Mouse (Mus musculus) embryonic facial prominence, embryonic 12.5 days (tissue): ENCODE results near the gene Gpx2. TPM values are rescaled to one million over a fixed set of nuclear protein-coding genes. Genes with fewer than 3 reads are reported as not detected.

ENCODE experiments used
- ATAC-seq: fragments of 200-750 bp; cut with Nextera tagmentation; 2 replicates; pipeline ENCODE4 v1.8.0; 2017; ENCODE audit not compliant: insufficient number of reproducible peaks, insufficient read depth, low FRiP score, low TSS enrichment
- H3K27ac ChIP-seq: fragments of 300-500 bp; sonication (generic); 2 replicates; pipeline ENCODE4 v1.5.1; 2016; ENCODE audit warnings: mild to moderate bottlenecking
- H3K27me3 ChIP-seq: fragments of 300-500 bp; sonication (generic); 2 replicates; pipeline ENCODE4 v1.6.1; 2016; ENCODE audit warnings: mild to moderate bottlenecking, moderate library complexity
- H3K36me3 ChIP-seq: fragments of 300-500 bp; sonication (generic); 2 replicates; pipeline ENCODE4 v1.6.1; 2016; ENCODE audit warnings: mild to moderate bottlenecking
- H3K4me1 ChIP-seq: fragments of 300-500 bp; sonication (generic); 2 replicates; pipeline ENCODE4 v1.6.1; 2016
- H3K4me2 ChIP-seq: fragments of 300-500 bp; sonication (generic); replicated peaks from 2 replicates; pipeline ENCODE4 v1.6.1; 2016; ENCODE audit warnings: mild to moderate bottlenecking, moderate library complexity
- H3K4me3 ChIP-seq: fragments of 300-500 bp; sonication (generic); 2 replicates; pipeline ENCODE4 v1.5.1; 2016; ENCODE audit warnings: mild to moderate bottlenecking
- H3K9ac ChIP-seq: fragments of 300-500 bp; sonication (generic); 2 replicates; pipeline ENCODE4 v1.6.1; 2016; ENCODE audit warnings: mild to moderate bottlenecking, moderate library complexity
- H3K9me3 ChIP-seq: fragments of 300-500 bp; sonication (generic); 2 replicates; pipeline ENCODE4 v1.6.1; 2016; ENCODE audit warnings: mild to moderate bottlenecking, moderate library complexity
- WGBS: fragments of 180-500 bp; shearing (Covaris S2); methylation state at CpG from one replicate; pipeline ENCODE4 v1.1.7; 2016; 5-methylcytosine and 5-hydroxymethylcytosine counted together
- polyA plus RNA-seq: library from polyadenylated mRNA; unstranded; fragments of >200 nt; fragmentation: Nextera tagmentation; extraction: Ambion mirVana; gene quantifications from 2 replicates; pipeline ENCODE4 v1.2.1, GENCODE M21; 2016

Gene Gpx2
- polyA plus RNA-seq, 1 experiment from 2014 or later, result 2.0 TPM

GRCm38 (mm10) chr12:76819816-76820215, 24.5 kb upstream of the Gpx2 start:
- H3K27me3 ChIP-seq, result peaks cover 34% of the 10 kb centered on the region
- no peak overlapping the region for H3K9ac ChIP-seq
- ATAC-seq, result no peak

GRCm38 (mm10) chr12:76818908-76819307, 23.6 kb upstream of the Gpx2 start:
- no peak overlapping the region for H3K4me2 ChIP-seq
- H3K9me3 ChIP-seq, result no peaks in the 10 kb centered on the region
- no peak overlapping the region for H3K4me3 ChIP-seq
- peaks cover 29% of the 10 kb centered on the region for H3K4me1 ChIP-seq
- H3K27me3 ChIP-seq, result peaks cover 34% of the 10 kb centered on the region
- no peaks in the 10 kb centered on the region for H3K36me3 ChIP-seq
- no peak for ATAC-seq
- WGBS, result 84% methylated on average over 9 of the region's 9 CpGs
- H3K9ac ChIP-seq, result no peak overlapping the region
- H3K27ac ChIP-seq, result 0 out of 2 replicates have a peak overlapping the region, but pooled peaks have one; percentile 2

More at GRCm38 (mm10) chr12:76819816-76820215, 24.5 kb upstream of the Gpx2 start:
- 70% methylated on average over 6 of the region's 6 CpGs for WGBS
- Histone ChIP-seq H3K4me1 (peaks cover 29% of the 10 kb centered on the region), H3K9me3 (no peaks in the 10 kb centered on the region), H3K27ac (no peak overlapping the region), H3K36me3 (no peaks in the 10 kb centered on the region), H3K4me3 (no peak overlapping the region), H3K4me2 (no peak overlapping the region)

GRCm38 (mm10) chr12:76818120-76818519, 22.8 kb upstream of the Gpx2 start:
- Histone ChIP-seq H3K27me3 (peaks cover 31% of the 10 kb centered on the region), H3K27ac (peak overlapping the region; percentile 65), H3K9ac (0 out of 2 replicates have a peak overlapping the region, but pooled peaks have one; percentile 12), H3K4me1 (peaks cover 29% of the 10 kb centered on the region), H3K4me3 (no peak overlapping the region), H3K9me3 (no peaks in the 10 kb centered on the region), H3K36me3 (no peaks in the 10 kb centered on the region), H3K4me2 (no peak overlapping the region)
- ATAC-seq, result peak; percentile 64; the same call in 1 of the 2 replicates
- WGBS, result 46% methylated on average over 4 of the region's 4 CpGs

- H3K36me3 ChIP-seq, result no peaks in the 10 kb centered on the region
- H3K27ac ChIP-seq, result peak overlapping the region; percentile 65; the same call in 1 of the 2 replicates
- 48% methylated on average over 4 of the region's 4 CpGs for WGBS
- no peak overlapping the region for H3K4me3 ChIP-seq
- no peak overlapping the region for H3K9ac ChIP-seq
- H3K4me2 ChIP-seq, result no peak overlapping the region
- no peaks in the 10 kb centered on the region for H3K9me3 ChIP-seq
- H3K27me3 ChIP-seq, result peaks cover 27% of the 10 kb centered on the region
- H3K4me1 ChIP-seq, result peaks cover 29% of the 10 kb centered on the region
- no peak for ATAC-seq
These were observed 21.8 kb upstream of the Gpx2 start for GRCm38 (mm10) chr12:76817176-76817575.

- H3K4me2 ChIP-seq, result no peak overlapping the region
These were observed 21.4 kb upstream of the Gpx2 start for GRCm38 (mm10) chr12:76816720-76817119.

GRCm38 (mm10) chr12:76814120-76814519, 18.8 kb upstream of the Gpx2 start:
- Histone ChIP-seq H3K27ac (no peak overlapping the region), H3K4me2 (no peak overlapping the region), H3K9ac (no peak overlapping the region), H3K27me3 (peaks cover 4% of the 10 kb centered on the region), H3K36me3 (no peaks in the 10 kb centered on the region), H3K4me3 (no peak overlapping the region), H3K9me3 (no peaks in the 10 kb centered on the region), H3K4me1 (peaks cover 11% of the 10 kb centered on the region)
- ATAC-seq, result no peak
- 87% methylated on average over 2 of the region's 2 CpGs for WGBS

More at GRCm38 (mm10) chr12:76816720-76817119, 21.4 kb upstream of the Gpx2 start:
- no peak overlapping the region for H3K4me3 ChIP-seq
- 31% methylated on average over 3 of the region's 4 CpGs for WGBS
- H3K36me3 ChIP-seq, result no peaks in the 10 kb centered on the region
- peaks cover 27% of the 10 kb centered on the region for H3K27me3 ChIP-seq
- no peak overlapping the region for H3K9ac ChIP-seq
- no peak for ATAC-seq
- H3K27ac ChIP-seq, result no peak overlapping the region
- no peaks in the 10 kb centered on the region for H3K9me3 ChIP-seq
- peaks cover 27% of the 10 kb centered on the region for H3K4me1 ChIP-seq

GRCm38 (mm10) chr12:76813543-76813942, 18.2 kb upstream of the Gpx2 start:
- WGBS, result 75% methylated on average over 10 of the region's 10 CpGs
- H3K4me3 ChIP-seq, result no peak overlapping the region
- no peak for ATAC-seq

GRCm38 (mm10) chr12:76811006-76811405, 15.7 kb upstream of the Gpx2 start:
- Histone ChIP-seq H3K4me2 (no peak overlapping the region), H3K9me3 (no peaks in the 10 kb centered on the region), H3K9ac (no peak overlapping the region), H3K27me3 (no peaks in the 10 kb centered on the region), H3K27ac (no peak overlapping the region), H3K4me3 (no peak overlapping the region), H3K36me3 (no peaks in the 10 kb centered on the region), H3K4me1 (no peaks in the 10 kb centered on the region; the same call in 1 of the 2 replicates)
- no peak for ATAC-seq
- WGBS, result 89% methylated on average over 4 of the region's 4 CpGs

More at GRCm38 (mm10) chr12:76813543-76813942, 18.2 kb upstream of the Gpx2 start:
- Histone ChIP-seq H3K27me3 (no peaks in the 10 kb centered on the region), H3K36me3 (no peaks in the 10 kb centered on the region), H3K4me1 (peaks cover 11% of the 10 kb centered on the region), H3K27ac (no peak overlapping the region), H3K9me3 (no peaks in the 10 kb centered on the region), H3K4me2 (no peak overlapping the region), H3K9ac (no peak overlapping the region)

- no peak for ATAC-seq
- Histone ChIP-seq H3K27me3 (no peaks in the 10 kb centered on the region), H3K9ac (no peak overlapping the region), H3K9me3 (no peaks in the 10 kb centered on the region), H3K4me3 (no peak overlapping the region), H3K27ac (no peak overlapping the region), H3K36me3 (no peaks in the 10 kb centered on the region), H3K4me2 (no peak overlapping the region), H3K4me1 (no peaks in the 10 kb centered on the region)
- WGBS, result 88% methylated on average over 5 of the region's 5 CpGs
These were observed 15.1 kb upstream of the Gpx2 start for GRCm38 (mm10) chr12:76810491-76810890.

GRCm38 (mm10) chr12:76807796-76808195, 12.4 kb upstream of the Gpx2 start:
- no peak for ATAC-seq
- Histone ChIP-seq H3K27me3 (no peaks in the 10 kb centered on the region), H3K4me3 (no peak overlapping the region), H3K4me1 (no peaks in the 10 kb centered on the region), H3K9ac (no peak overlapping the region), H3K9me3 (no peaks in the 10 kb centered on the region), H3K36me3 (no peaks in the 10 kb centered on the region), H3K4me2 (no peak overlapping the region), H3K27ac (no peak overlapping the region)
- 75% methylated on average over 10 of the region's 10 CpGs for WGBS

GRCm38 (mm10) chr12:76805056-76805811, 9.9 kb upstream of the Gpx2 start:
- Histone ChIP-seq H3K9me3 (no peaks in the 10 kb centered on the region), H3K27me3 (no peaks in the 10 kb centered on the region), H3K4me2 (no peak overlapping the region), H3K4me1 (no peaks in the 10 kb centered on the region), H3K4me3 (no peak overlapping the region), H3K9ac (no peak overlapping the region), H3K36me3 (no peaks in the 10 kb centered on the region), H3K27ac (no peak overlapping the region)
- 91% methylated on average over 10 of the region's 10 CpGs for WGBS
- no peak for ATAC-seq

GRCm38 (mm10) chr12:76803700-76804252, 8.4 kb upstream of the Gpx2 start:
- WGBS, result 51% methylated on average over 7 of the region's 7 CpGs
- Histone ChIP-seq H3K9ac (no peak overlapping the region), H3K27ac (no peak overlapping the region), H3K4me2 (no peak overlapping the region), H3K36me3 (no peaks in the 10 kb centered on the region), H3K27me3 (no peaks in the 10 kb centered on the region), H3K4me3 (no peak overlapping the region), H3K9me3 (no peaks in the 10 kb centered on the region), H3K4me1 (no peaks in the 10 kb centered on the region)
- no peak for ATAC-seq
